Mouse (Mus musculus) ES-E14 (cell line): ENCODE measurements around the gene Ruvbl1. TPM values are rescaled to one million over a fixed set of nuclear protein-coding genes. Genes with fewer than 3 reads are reported as not detected.

ENCODE experiments used
- DNase-seq: peaks from one replicate; pipeline ENCODE4 v3.0.0-alpha.2; 2013; ENCODE audit warnings: low read depth, low spot score
- H3K27ac ChIP-seq: 2 replicates; pipeline ENCODE4 v1.5.1; 2012; ENCODE audit warnings: low read depth, mild to moderate bottlenecking, low read length, moderate library complexity, mixed read lengths; ENCODE audit not compliant: poor library complexity, insufficient read depth, severe bottlenecking
- H3K36me3 ChIP-seq: 2 replicates; pipeline ENCODE4 v1.6.1; 2012; ENCODE audit warnings: mild to moderate bottlenecking, low read length, moderate library complexity, mixed read lengths; ENCODE audit not compliant: control insufficient read depth, poor library complexity, insufficient read depth, severe bottlenecking
- H3K4me1 ChIP-seq, 2 experiments: fragments of 150-350 bp in 1 of 2; sonication (generic) in 1 of 2; 2 replicates each; pipeline ENCODE4 v1.6.1; 2012; ENCODE audit warnings: low read length in 2 of 2, mild to moderate bottlenecking in 1 of 2, mixed read lengths in 1 of 2; ENCODE audit not compliant: control insufficient read depth in 2 of 2, insufficient read depth in 2 of 2, poor library complexity in 1 of 2
- H3K4me3 ChIP-seq, 2 experiments: fragments of 150-350 bp in 1 of 2; sonication (generic) in 1 of 2; 2 replicates each; pipeline ENCODE4 v1.5.1; 2012; ENCODE audit warnings: low read length in 2 of 2, low read depth in 1 of 2, mild to moderate bottlenecking in 1 of 2, mixed read lengths in 1 of 2; ENCODE audit not compliant: insufficient read depth in 1 of 2, poor library complexity in 1 of 2, severe bottlenecking in 1 of 2
- H3K9ac ChIP-seq: 2 replicates; pipeline ENCODE4 v1.6.1; 2012; ENCODE audit warnings: low read depth, mild to moderate bottlenecking, low read length, mixed read lengths; ENCODE audit not compliant: poor library complexity, insufficient read depth, severe bottlenecking
- H3K9me3 ChIP-seq: fragments of 150-350 bp; sonication (generic); 2 replicates; pipeline ENCODE4 v1.6.1; 2012; ENCODE audit warnings: low read depth, mild to moderate bottlenecking, low read length; ENCODE audit not compliant: control insufficient read depth, insufficient read depth
- CHD2 ChIP-seq: IDR thresholded peaks from 2 replicates; pipeline ENCODE4 v1.6.1; 2014; ENCODE audit warnings: mild to moderate bottlenecking, low read depth, low read length, inconsistent platforms
- HCFC1 ChIP-seq: IDR thresholded peaks from 2 replicates; pipeline ENCODE4 v1.6.1; 2012; ENCODE audit warnings: low read length, inconsistent platforms, borderline replicate concordance; ENCODE audit not compliant: insufficient read depth
- MAFK ChIP-seq: IDR thresholded peaks from 2 replicates; pipeline ENCODE4 v1.6.1; 2014; ENCODE audit warnings: mild to moderate bottlenecking, low read depth, low read length, inconsistent platforms; ENCODE audit not compliant: insufficient read depth
- ZC3H11A ChIP-seq: IDR thresholded peaks from 2 replicates; pipeline ENCODE4 v1.6.1; 2012; ENCODE audit warnings: low read depth, mild to moderate bottlenecking, inconsistent platforms, low read length, borderline replicate concordance
- ZNF384 ChIP-seq: IDR thresholded peaks from 2 replicates; pipeline ENCODE4 v1.6.1; 2012; ENCODE audit warnings: low read depth, low read length, inconsistent platforms
- in situ Hi-C, 2 experiments: fragments of 600-800 bp; cut with MboI; formaldehyde crosslinking; loops; one replicate each; pipeline ENCODE4 v1.15.1; 2025; ENCODE audit warnings: low sequenced_read_pairs in 2 of 2, inconsistent platforms in 1 of 2; ENCODE audit not compliant: unreplicated experiment in 2 of 2
- total RNA-seq: library from RNA; depleted of rRNA; stranded (reverse); fragments of 300-350 nt; gene quantifications from 2 replicates; pipeline ENCODE4 v1.2.3, GENCODE M21; 2012

Gene Ruvbl1
- total RNA-seq, 1 experiment = 149 TPM

- Histone ChIP-seq H3K9ac (peak overlapping the region; percentile 90), H3K36me3 (no peaks in the 10 kb centered on the region; the same call in 1 of the 2 replicates), H3K9me3 (no peaks in the 10 kb centered on the region), H3K4me3 (peak overlapping the region; percentile 87 to 95), H3K27ac (no peak overlapping the region), H3K4me1 (peaks cover 6 to 11% of the 10 kb centered on the region in 2 experiments)
- DNase-seq = peak; percentile 4
- in situ Hi-C loops = no loop called here
- TF ChIP-seq ZC3H11A (no peak), ZNF384 (peak; percentile 61)
These were observed 19.5 kb upstream of the Ruvbl1 start for GRCm38 (mm10) chr6:88445661-88446060.

- DNase-seq = peak; percentile 52
- TF ChIP-seq HCFC1 (peak; percentile 83), ZNF384 (no peak; the same call in 1 of the 2 replicates), ZC3H11A (0 out of 2 replicates have a peak, but pooled peaks have one; percentile 1), CHD2 (no peak), MAFK (no peak)
- H3K4me1 ChIP-seq = peaks cover 6 to 11% of the 10 kb centered on the region in 2 experiments
- H3K4me3 ChIP-seq = peak within 1 kb of the TSS; percentile 87 to 95
- H3K9me3 ChIP-seq = no peaks in the 10 kb centered on the region
- in situ Hi-C loops = no loop called here
- 0 out of 2 replicates have a peak within 1 kb of the TSS, but pooled peaks have one; percentile 26 for H3K27ac ChIP-seq
- H3K36me3 ChIP-seq = no peaks in the 10 kb centered on the region; the same call in 1 of the 2 replicates
- H3K9ac ChIP-seq = peak within 1 kb of the TSS; percentile 90
These were observed 18.9 kb upstream of the Ruvbl1 start, which contains the start of gene Eefsec for GRCm38 (mm10) chr6:88446063-88447002. Gene Eefsec, minus strand, starts transcription at chr6:88446539.

DNA sequence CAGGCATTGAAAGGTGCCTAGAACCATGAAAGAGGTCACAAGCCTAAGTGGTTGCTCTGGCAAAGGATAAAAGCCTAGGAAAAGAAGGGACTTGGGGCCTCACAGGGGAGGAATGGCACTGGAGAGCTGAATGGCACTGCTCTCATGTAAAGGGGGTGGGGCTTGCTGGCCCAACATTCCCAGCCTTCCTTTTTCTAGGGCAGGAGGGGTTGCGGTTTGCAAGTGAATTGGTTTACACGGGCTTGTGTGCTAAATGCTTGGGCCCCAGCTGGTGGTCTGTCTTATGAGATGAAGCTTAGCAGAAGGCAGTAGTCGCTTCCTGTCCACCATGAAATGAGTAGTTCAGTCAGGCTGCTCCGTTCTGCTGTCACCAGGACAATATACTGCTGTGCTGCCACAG is 17.8 kb upstream of the Ruvbl1 start:
- peaks cover 6 to 11% of the 10 kb centered on the region in 2 experiments for H3K4me1 ChIP-seq
- in situ Hi-C loops = no loop called here
- no peak overlapping the region for H3K4me3 ChIP-seq
- no peak for TF ChIP-seq MAFK
- no peak for TF ChIP-seq CHD2
- no peak for TF ChIP-seq HCFC1
- no peak for TF ChIP-seq ZNF384
- no peak for TF ChIP-seq ZC3H11A
- H3K27ac ChIP-seq = no peak overlapping the region
- H3K9me3 ChIP-seq = no peaks in the 10 kb centered on the region
- no peaks in the 10 kb centered on the region; the same call in 1 of the 2 replicates for H3K36me3 ChIP-seq
- no peak overlapping the region for H3K9ac ChIP-seq
- DNase-seq = peak; percentile 31

GRCm38 (mm10) chr6:88454545-88454944 is 10.7 kb upstream of the Ruvbl1 start:
- Histone ChIP-seq H3K36me3 (no peaks in the 10 kb centered on the region), H3K9me3 (no peaks in the 10 kb centered on the region), H3K4me1 (peaks cover 0 to 6% of the 10 kb centered on the region in 2 experiments; a peak in 2 of 4 replicates), H3K4me3 (no peak overlapping the region), H3K27ac (no peak overlapping the region), H3K9ac (no peak overlapping the region)
- TF ChIP-seq HCFC1 (no peak), ZNF384 (no peak), MAFK (no peak), ZC3H11A (no peak), CHD2 (no peak)
- DNase-seq = peak; percentile 4
- in situ Hi-C loops = no loop called here
